Mouse (Mus musculus) lung, adult 2 months (tissue): Measurements from ENCODE around the gene Phf23. TPM values are rescaled to one million over a fixed set of nuclear protein-coding genes. Genes with fewer than 3 reads are reported as not detected.

Experiments
- DNase-seq: peaks from one replicate; pipeline ENCODE4 v3.0.0; 2022
- H3K4me1 ChIP-seq: fragments of 200-500 bp; 2 replicates; pipeline ENCODE4 v1.6.1; 2011; ENCODE audit warnings: low read length; ENCODE audit not compliant: control insufficient read depth, insufficient read depth
- H3K4me3 ChIP-seq: fragments of 200-500 bp; replicated peaks from 2 replicates; pipeline ENCODE3; 2011; ENCODE audit warnings: low read depth, mild to moderate bottlenecking, control low read depth, low read length; ENCODE audit errors: extremely low read depth
- CTCF ChIP-seq: fragments of 200-500 bp; IDR thresholded peaks from 2 replicates; pipeline ENCODE4 v1.5.1; 2011; ENCODE audit warnings: mild to moderate bottlenecking, low read length, control low read depth; ENCODE audit not compliant: insufficient read depth
- POLR2A ChIP-seq: fragments of 200-500 bp; IDR thresholded peaks from 2 replicates; pipeline ENCODE4 v1.6.1; 2011; ENCODE audit warnings: low read depth, mild to moderate bottlenecking, control low read depth, low read length, borderline replicate concordance; ENCODE audit errors: extremely low read depth
- WGBS: fragments of 180-500 bp; shearing (Covaris S2); methylation state at CpG from one replicate; pipeline ENCODE4 v1.1.7; 2018; 5-methylcytosine and 5-hydroxymethylcytosine counted together
- polyA plus RNA-seq: library from polyadenylated mRNA; depleted of rRNA; stranded (reverse); fragments of >200 nt; gene quantifications from 2 replicates; pipeline ENCODE4 v1.2.3, GENCODE M21; 2012

The Phf23 gene
- polyA plus RNA-seq, 1 experiment = 22.9 TPM

- TF ChIP-seq POLR2A (no peak), CTCF (no peak)
- 82% methylated on average over 8 of the region's 8 CpGs for WGBS
- H3K4me1 ChIP-seq = peaks cover 4% of the 10 kb centered on the region
- H3K4me3 ChIP-seq = no peak overlapping the region
- no peak for DNase-seq
Observed at GRCm38 (mm10) chr11:69989949-69990348, 5.6 kb upstream of the Phf23 start.

- peak; percentile 94 for DNase-seq
- H3K4me3 ChIP-seq = peak within 1 kb of the TSS; percentile 69
- peak; percentile 92; the same call in 1 of the 2 replicates for TF ChIP-seq POLR2A
- TF ChIP-seq CTCF = no peak
- H3K4me1 ChIP-seq = peaks cover 4% of the 10 kb centered on the region
- 1% methylated on average over 40 of the region's 40 CpGs for WGBS
Observed at GRCm38 (mm10) chr11:69990850-69991691, 4.5 kb upstream of the Phf23 start, which contains the start of gene Gabarap. Gabarap (plus strand) TSS chr11:69991143.

- peaks cover 4% of the 10 kb centered on the region for H3K4me1 ChIP-seq
- peak overlapping the region; percentile 69 for H3K4me3 ChIP-seq
- TF ChIP-seq POLR2A (no peak), CTCF (no peak)
- under 1% methylated on average over 15 of the region's 15 CpGs for WGBS
- no peak for DNase-seq
Observed at GRCm38 (mm10) chr11:69991711-69992110, 3.9 kb upstream of the Phf23 start.

- TF ChIP-seq CTCF (no peak), POLR2A (no peak)
- no peak for DNase-seq
- WGBS = 48% methylated on average over 10 of the region's 10 CpGs
- H3K4me1 ChIP-seq = peaks cover 4% of the 10 kb centered on the region
- H3K4me3 ChIP-seq = peak overlapping the region; percentile 51
Observed at GRCm38 (mm10) chr11:69992396-69992795, 3.2 kb upstream of the Phf23 start.

GRCm38 (mm10) chr11:69992932-69993331 lies 2.6 kb upstream of the Phf23 start:
- 62% methylated on average over 3 of the region's 3 CpGs for WGBS
- DNase-seq = no peak
- Histone ChIP-seq H3K4me1 (peaks cover 4% of the 10 kb centered on the region), H3K4me3 (no peak overlapping the region)
- TF ChIP-seq CTCF (no peak), POLR2A (no peak)

GRCm38 (mm10) chr11:69994401-69995090 lies 1.0 kb upstream of the Phf23 start:
- WGBS = 81% methylated on average over 11 of the region's 11 CpGs
- Histone ChIP-seq H3K4me3 (no peak overlapping the region), H3K4me1 (peaks cover 4% of the 10 kb centered on the region)
- TF ChIP-seq CTCF (no peak), POLR2A (no peak)
- no peak for DNase-seq

GRCm38 (mm10) chr11:69996161-69997061 lies 834 bp downstream of the Phf23 start:
- DNase-seq = peak; percentile 60
- TF ChIP-seq POLR2A (no peak), CTCF (no peak)

GRCm38 (mm10) chr11:69997070-69997509 lies 1.5 kb downstream of the Phf23 start:
- peak; percentile 87 for DNase-seq
- 2% methylated on average over 41 of the region's 44 CpGs for WGBS

More at GRCm38 (mm10) chr11:69996161-69997061, 834 bp downstream of the Phf23 start:
- peak overlapping the region; percentile 85 for H3K4me3 ChIP-seq
- WGBS = 2% methylated on average over 66 of the region's 66 CpGs
- H3K4me1 ChIP-seq = peaks cover 10% of the 10 kb centered on the region

More at GRCm38 (mm10) chr11:69997070-69997509, 1.5 kb downstream of the Phf23 start:
- Histone ChIP-seq H3K4me1 (peaks cover 10% of the 10 kb centered on the region), H3K4me3 (peak overlapping the region; percentile 85)
- peak; percentile 66; the same call in 1 of the 2 replicates for TF ChIP-seq POLR2A
- TF ChIP-seq CTCF = no peak
